Mouse (Mus musculus) G1E (cell line): ENCODE results near the gene Il7r. TPM values are rescaled to one million over a fixed set of nuclear protein-coding genes. Genes with fewer than 3 reads are reported as not detected.

Experiments used
- ATAC-seq: 2 replicates; pipeline ENCODE4 v1.8.0; 2016; ENCODE audit warnings: mild to moderate bottlenecking; ENCODE audit not compliant: insufficient number of reproducible peaks, poor library complexity, low FRiP score, severe bottlenecking; ENCODE audit errors: extremely low read depth
- DNase-seq: peaks from one replicate; pipeline ENCODE4 v3.0.0; 2012; ENCODE audit warnings: low spot score
- H3K27me3 ChIP-seq: 2 replicates; pipeline ENCODE4 v1.6.1; 2012; ENCODE audit warnings: mild to moderate bottlenecking, low read length, inconsistent platforms; ENCODE audit not compliant: insufficient read depth
- H3K36me3 ChIP-seq: replicated peaks from 2 replicates; pipeline ENCODE3; 2012; ENCODE audit warnings: mild to moderate bottlenecking, inconsistent platforms
- H3K4me1 ChIP-seq: 2 replicates; pipeline ENCODE4 v1.6.1; 2012; ENCODE audit warnings: low read depth, low read length, inconsistent platforms, mixed read lengths; ENCODE audit not compliant: insufficient read depth
- H3K4me3 ChIP-seq: 2 replicates; pipeline ENCODE4 v1.5.1; 2012; ENCODE audit warnings: low read depth, mild to moderate bottlenecking, inconsistent platforms, low read length, moderate library complexity, mixed read lengths
- H3K9me3 ChIP-seq: replicated peaks from 2 replicates; pipeline ENCODE4 v1.6.1; 2012; ENCODE audit warnings: inconsistent platforms
- CTCF ChIP-seq: IDR thresholded peaks from 2 replicates; pipeline ENCODE4 v1.5.1; 2012; ENCODE audit warnings: low read depth, low read length, inconsistent platforms, mixed read lengths
- GATA1 ChIP-seq: IDR thresholded peaks from 2 replicates; pipeline ENCODE4 v1.6.1; 2012; ENCODE audit warnings: borderline replicate concordance, low read length, inconsistent platforms, mixed read lengths
- GATA2 ChIP-seq: IDR thresholded peaks from 2 replicates; pipeline ENCODE4 v1.6.1; 2012; ENCODE audit warnings: low read depth, low read length, inconsistent platforms, borderline replicate concordance
- POLR2AphosphoS5 ChIP-seq: IDR thresholded peaks from 2 replicates; pipeline ENCODE4 v1.6.1; 2012; ENCODE audit warnings: low read depth, low read length, inconsistent platforms; ENCODE audit not compliant: insufficient replicate concordance
- TAL1 ChIP-seq: conservative IDR thresholded peaks from 2 replicates; pipeline ENCODE4 v1.6.1; 2012; ENCODE audit warnings: low read depth, low read length, inconsistent platforms, mixed read lengths
- polyA plus RNA-seq: library from polyadenylated mRNA; stranded (reverse); fragments of >175 nt; gene quantifications from 2 replicates; pipeline ENCODE4 v1.2.3, GENCODE M21; 2012
- total RNA-seq, 2 experiments: library from RNA; stranded (forward) in 1 of 2; stranded (reverse) in 1 of 2; fragments of 200-1000 nt in 1 of 2; fragments of >200 nt in 1 of 2; fragmentation: Nextera tagmentation in 1 of 2; gene quantifications; 2 replicates each; pipeline ENCODE4 v1.2.3; 2014 to 2017

Gene Il7r
- not detected in 2 replicates for total RNA-seq (2014; fragmentation: Nextera tagmentation)
- total RNA-seq (2017) = 0.17 and 0.27 TPM in 2 replicates
- polyA plus RNA-seq = not detected in 2 replicates

DNA sequence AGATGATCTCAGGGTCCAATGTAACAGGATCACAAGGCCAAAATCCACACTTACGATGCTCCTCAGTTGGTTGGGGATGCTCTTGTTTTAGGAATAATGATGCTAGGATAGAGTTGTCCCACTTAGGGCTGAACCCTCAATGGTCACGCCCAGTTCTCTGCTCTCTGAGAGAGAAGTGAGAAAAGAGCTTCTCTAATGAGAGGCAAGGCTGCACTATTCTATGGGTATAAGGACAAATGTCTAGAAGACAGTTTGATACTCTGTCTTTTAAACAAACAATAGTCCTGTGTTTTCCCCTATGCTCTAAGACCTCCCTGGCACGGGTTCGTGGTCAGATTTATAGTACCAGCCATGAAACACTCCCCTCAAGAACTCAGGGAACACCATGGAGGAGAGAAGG, at the start of gene Il7r:
Gene Il7r (minus strand): TSS at position 101 of the 400 bp plus-strand sequence.
- ATAC-seq = no peak
- Histone ChIP-seq H3K9me3 (no peaks in the 10 kb centered on the region), H3K4me3 (no peak within 1 kb of the TSS), H3K4me1 (no peaks in the 10 kb centered on the region), H3K27me3 (no peaks in the 10 kb centered on the region), H3K36me3 (no peaks in the 10 kb centered on the region)
- no peak for DNase-seq
- no peak for TF ChIP-seq TAL1
- TF ChIP-seq CTCF = no peak
- no peak for TF ChIP-seq GATA1
- no peak for TF ChIP-seq POLR2AphosphoS5
- no peak for TF ChIP-seq GATA2

- ATAC-seq (no peak), DNase-seq (no peak)
- TF ChIP-seq GATA2 = no peak
- TF ChIP-seq POLR2AphosphoS5 = no peak
- no peak for TF ChIP-seq TAL1
- TF ChIP-seq CTCF = no peak
- TF ChIP-seq GATA1 = no peak
- Histone ChIP-seq H3K36me3 (no peaks in the 10 kb centered on the region), H3K9me3 (no peaks in the 10 kb centered on the region), H3K4me1 (no peaks in the 10 kb centered on the region), H3K27me3 (no peaks in the 10 kb centered on the region), H3K4me3 (no peak overlapping the region)
Measured at GRCm38 (mm10) chr15:9577303-9577702, 47.3 kb upstream of the Il7r start.

- no peak for ATAC-seq
- TF ChIP-seq GATA1 (no peak), CTCF (no peak), POLR2AphosphoS5 (no peak), GATA2 (no peak), TAL1 (no peak)
- no peak for DNase-seq
- Histone ChIP-seq H3K36me3 (no peaks in the 10 kb centered on the region), H3K4me1 (no peaks in the 10 kb centered on the region), H3K27me3 (no peaks in the 10 kb centered on the region), H3K4me3 (no peak overlapping the region), H3K9me3 (no peaks in the 10 kb centered on the region)
Measured at GRCm38 (mm10) chr15:9574796-9575195, 44.8 kb upstream of the Il7r start.

- Histone ChIP-seq H3K4me1 (no peaks in the 10 kb centered on the region), H3K36me3 (no peaks in the 10 kb centered on the region), H3K27me3 (no peaks in the 10 kb centered on the region), H3K4me3 (no peak overlapping the region), H3K9me3 (no peaks in the 10 kb centered on the region)
- no peak for DNase-seq
- ATAC-seq = no peak
- no peak for TF ChIP-seq TAL1
- TF ChIP-seq CTCF = no peak
- TF ChIP-seq GATA1 = no peak
- no peak for TF ChIP-seq POLR2AphosphoS5
- TF ChIP-seq GATA2 = no peak
Measured at GRCm38 (mm10) chr15:9573361-9573760, 43.4 kb upstream of the Il7r start.

- TF ChIP-seq CTCF (no peak), GATA2 (no peak), TAL1 (no peak), POLR2AphosphoS5 (no peak), GATA1 (no peak)
- Histone ChIP-seq H3K4me3 (no peak overlapping the region), H3K36me3 (no peaks in the 10 kb centered on the region), H3K27me3 (no peaks in the 10 kb centered on the region), H3K9me3 (no peaks in the 10 kb centered on the region), H3K4me1 (no peaks in the 10 kb centered on the region)
- no peak for DNase-seq
- no peak for ATAC-seq
Measured at GRCm38 (mm10) chr15:9572664-9573063, 42.7 kb upstream of the Il7r start.

GRCm38 (mm10) chr15:9571896-9572295, 41.9 kb upstream of the Il7r start:
- no peaks in the 10 kb centered on the region for H3K36me3 ChIP-seq
- no peaks in the 10 kb centered on the region for H3K9me3 ChIP-seq
- no peaks in the 10 kb centered on the region for H3K27me3 ChIP-seq
- H3K4me3 ChIP-seq = no peak overlapping the region
- TF ChIP-seq TAL1 (no peak), GATA2 (no peak), CTCF (no peak), GATA1 (no peak), POLR2AphosphoS5 (no peak)
- ATAC-seq (no peak), DNase-seq (no peak)
- no peaks in the 10 kb centered on the region for H3K4me1 ChIP-seq

DNA sequence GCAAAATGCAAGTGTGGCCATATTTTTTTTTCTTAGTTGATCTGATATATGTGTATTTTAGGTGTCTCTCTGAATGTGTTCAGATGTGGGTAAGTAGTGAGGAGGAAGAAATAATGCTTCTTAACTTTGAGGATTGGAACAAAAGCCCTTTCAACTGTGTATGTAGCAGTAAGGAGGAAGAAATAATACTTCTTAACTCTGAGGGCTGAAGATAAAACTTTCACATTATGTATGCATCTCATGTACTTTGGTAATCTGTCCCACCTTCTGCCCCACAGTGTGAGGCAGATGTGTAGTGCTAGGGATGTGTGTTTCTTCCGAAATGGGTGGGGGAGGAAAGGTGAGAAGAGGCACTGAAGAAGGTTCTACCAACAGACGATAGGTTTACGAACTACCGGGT, 37.3 kb upstream of the Il7r start:
- H3K27me3 ChIP-seq = no peaks in the 10 kb centered on the region
- TF ChIP-seq GATA1 (no peak), CTCF (no peak)

More for the DNA sequence above, 37.3 kb upstream of the Il7r start:
- Histone ChIP-seq H3K4me3 (no peak overlapping the region), H3K4me1 (no peaks in the 10 kb centered on the region), H3K36me3 (no peaks in the 10 kb centered on the region), H3K9me3 (no peaks in the 10 kb centered on the region)
- DNase-seq (no peak), ATAC-seq (no peak)
